Mouse (Mus musculus): ENCODE results near the gene Araf.

DNA sequence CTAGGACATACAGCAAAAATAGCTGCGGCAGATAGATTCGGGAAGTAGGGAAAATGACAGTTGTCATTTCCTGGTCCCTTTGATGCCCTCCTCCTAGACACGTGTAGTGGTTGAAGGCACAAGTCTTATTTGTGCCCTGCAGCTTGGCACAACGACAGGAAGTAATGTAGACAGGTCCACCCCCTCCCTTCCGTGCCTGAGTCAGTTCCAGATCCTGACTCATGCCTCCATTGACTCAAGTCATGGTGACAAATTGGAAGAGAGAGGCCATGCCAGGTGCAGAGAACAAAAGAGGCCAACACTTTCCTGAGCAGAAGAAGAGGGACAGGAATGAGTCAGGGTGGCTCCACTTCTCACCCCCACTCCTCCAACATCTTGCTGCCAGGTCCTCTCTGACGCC lies 19.4 kb downstream of the Araf start:
- TF ChIP-seq POLR2A (IDR thresholded peaks at IDR 0.05; ENCODE audit: insufficient read depth, low read depth, low read length) (no peak), CTCF (IDR thresholded peaks at IDR 0.05; ENCODE audit: insufficient read depth, low read depth, low read length) (no peak)

Data from olfactory bulb, adult 2 months (tissue).